Mouse (Mus musculus) liver, embryonic 16.5 days (tissue): ENCODE results near the gene Ndufa10. TPM values are rescaled to one million over a fixed set of nuclear protein-coding genes. Genes with fewer than 3 reads are reported as not detected.
A peak's percentile ranks its signal among the peaks of the same experiment; 100 is the strongest.
"Not testable (repeated sequence)": the region's sequence is repeated elsewhere in the genome, so short reads cannot be mapped to it uniquely, and the experiment has no call there.

Experiments
- ATAC-seq: fragments of 200-750 bp; cut with Nextera tagmentation; 2 replicates; pipeline ENCODE4 v1.8.0; 2017; ENCODE audit warnings: low read depth, mild to moderate bottlenecking, moderate number of reproducible peaks, moderate library complexity
- H3K27ac ChIP-seq: fragments of 300-500 bp; sonication (generic); 2 replicates; pipeline ENCODE4 v1.5.1; 2014; ENCODE audit warnings: mild to moderate bottlenecking, low read length
- H3K27me3 ChIP-seq: fragments of 300-500 bp; sonication (generic); 2 replicates; pipeline ENCODE4 v1.6.1; 2014; ENCODE audit warnings: low read depth, low read length, mixed read lengths; ENCODE audit not compliant: control insufficient read depth, insufficient read depth
- H3K36me3 ChIP-seq: fragments of 300-500 bp; sonication (generic); 2 replicates; pipeline ENCODE4 v1.6.1; 2014; ENCODE audit warnings: mild to moderate bottlenecking; ENCODE audit not compliant: control insufficient read depth, insufficient read depth
- H3K4me1 ChIP-seq: fragments of 300-500 bp; sonication (generic); 2 replicates; pipeline ENCODE4 v1.6.1; 2014; ENCODE audit warnings: low read depth, low read length, mixed read lengths; ENCODE audit not compliant: control insufficient read depth
- H3K4me2 ChIP-seq: fragments of 300-500 bp; sonication (generic); 2 replicates; pipeline ENCODE4 v1.6.1; 2014; ENCODE audit warnings: low read depth, low read length, mixed read lengths
- H3K4me3 ChIP-seq: fragments of 300-500 bp; sonication (generic); 2 replicates; pipeline ENCODE4 v1.5.1; 2014; ENCODE audit warnings: low read depth, mild to moderate bottlenecking, low read length
- H3K9ac ChIP-seq: fragments of 300-500 bp; sonication (generic); 2 replicates; pipeline ENCODE4 v1.6.1; 2014; ENCODE audit warnings: low read depth, low read length
- H3K9me3 ChIP-seq: fragments of 300-500 bp; sonication (generic); replicated peaks from 2 replicates; pipeline ENCODE4 v1.6.1; 2016; ENCODE audit warnings: low read length; ENCODE audit not compliant: control insufficient read depth
- WGBS: fragments of 180-500 bp; shearing (Covaris S2); extraction: QIAGEN DNeasy Blood & Tissue Kit; methylation state at CpG from one replicate; pipeline ENCODE4 v1.1.7; 2014; ENCODE audit not compliant: insufficient replicate concordance; 5-methylcytosine and 5-hydroxymethylcytosine counted together
- polyA plus RNA-seq: library from polyadenylated mRNA; unstranded; fragments of >200 nt; fragmentation: Nextera tagmentation; extraction: Ambion mirVana; gene quantifications from 2 replicates; pipeline ENCODE4 v1.2.1, GENCODE M21; 2015

Ndufa10 gene
- 137 and 143 TPM in 2 replicates for polyA plus RNA-seq

- Histone ChIP-seq H3K4me1 (peaks cover 9% of the 10 kb centered on the region), H3K27me3 (no peaks in the 10 kb centered on the region), H3K4me2 (peak within 1 kb of the TSS; percentile 92), H3K9me3 (no peaks in the 10 kb centered on the region), H3K27ac (peak within 1 kb of the TSS; percentile 64), H3K9ac (peak within 1 kb of the TSS; percentile 93), H3K36me3 (peaks cover 9% of the 10 kb centered on the region), H3K4me3 (peak within 1 kb of the TSS; percentile 95)
- under 1% methylated on average over 67 of the region's 67 CpGs for WGBS
- peak; percentile 90 for ATAC-seq
Measured at GRCm38 (mm10) chr1:92473165-92474041, at the start of gene Ndufa10. Gene Ndufa10, minus strand, starts transcription at chr1:92473860.

DNA sequence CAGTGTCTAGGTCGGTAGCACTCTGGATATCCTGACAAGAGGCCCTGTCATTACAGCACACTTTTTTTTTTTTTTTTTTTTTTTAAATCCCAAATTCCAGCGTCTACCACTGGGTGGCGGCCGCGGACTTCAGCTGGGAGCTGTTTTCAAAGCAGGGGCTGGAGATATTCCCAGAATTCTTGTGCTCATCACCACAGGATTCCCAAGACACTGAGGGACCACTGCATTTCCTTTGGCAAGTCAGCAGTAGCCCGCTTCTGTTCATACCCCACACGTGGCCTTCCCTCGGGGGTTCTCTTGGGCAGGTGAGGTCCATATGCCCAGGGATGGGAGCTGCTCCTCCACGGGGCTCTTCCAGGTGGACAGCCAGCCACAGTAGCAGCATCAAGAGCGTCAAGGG lies 47.7 kb upstream of the Ndufa10 start:
- WGBS: 13% methylated on average over 10 of the region's 10 CpGs
- Histone ChIP-seq H3K4me3 (no peak overlapping the region), H3K9me3 (no peaks in the 10 kb centered on the region), H3K27me3 (no peaks in the 10 kb centered on the region), H3K4me2 (no peak overlapping the region), H3K9ac (no peak overlapping the region), H3K27ac (no peak overlapping the region), H3K4me1 (no peaks in the 10 kb centered on the region), H3K36me3 (no peaks in the 10 kb centered on the region)
- no peak for ATAC-seq

DNA sequence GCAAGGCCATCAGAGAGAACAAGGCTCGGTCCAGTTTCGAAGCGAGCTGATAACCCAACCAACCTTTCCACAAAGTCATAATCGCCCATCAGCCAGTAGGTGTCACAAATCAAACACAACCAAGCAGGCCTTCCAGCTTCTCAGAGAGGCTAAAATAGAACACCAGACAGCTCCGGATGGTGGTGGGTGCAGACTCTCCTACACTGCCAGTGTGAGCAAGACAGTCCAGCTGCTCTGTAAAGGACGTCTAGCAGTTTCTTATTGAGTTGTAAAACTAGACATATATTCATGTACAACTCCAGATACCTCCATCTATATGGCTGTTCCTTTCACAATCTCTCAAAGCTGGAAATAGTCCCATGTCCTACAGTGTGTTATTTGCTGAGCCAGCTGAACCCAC lies 45.4 kb upstream of the Ndufa10 start:
- H3K9ac ChIP-seq: no peak overlapping the region
- no peak for ATAC-seq
- no peaks in the 10 kb centered on the region for H3K4me1 ChIP-seq
- no peaks in the 10 kb centered on the region for H3K36me3 ChIP-seq
- no peaks in the 10 kb centered on the region for H3K9me3 ChIP-seq
- WGBS: 60% methylated on average over 6 of the region's 6 CpGs
- no peak overlapping the region for H3K4me3 ChIP-seq
- H3K27me3 ChIP-seq: no peaks in the 10 kb centered on the region
- no peak overlapping the region for H3K4me2 ChIP-seq
- no peak overlapping the region for H3K27ac ChIP-seq

GRCm38 (mm10) chr1:92518561-92518960 lies 44.9 kb upstream of the Ndufa10 start, which contains the start of gene Olfr1414:
Gene Olfr1414, minus strand, starts transcription at chr1:92518661.
- H3K36me3 ChIP-seq: no peaks in the 10 kb centered on the region
- H3K4me1 ChIP-seq: no peaks in the 10 kb centered on the region
- no peaks in the 10 kb centered on the region for H3K27me3 ChIP-seq
- no peak within 1 kb of the TSS for H3K4me3 ChIP-seq
- no peak within 1 kb of the TSS for H3K4me2 ChIP-seq
- H3K9me3 ChIP-seq: no peaks in the 10 kb centered on the region
- no peak within 1 kb of the TSS for H3K9ac ChIP-seq
- ATAC-seq: no peak
- 53% methylated on average over 3 of the region's 3 CpGs for WGBS
- no peak within 1 kb of the TSS for H3K27ac ChIP-seq

DNA sequence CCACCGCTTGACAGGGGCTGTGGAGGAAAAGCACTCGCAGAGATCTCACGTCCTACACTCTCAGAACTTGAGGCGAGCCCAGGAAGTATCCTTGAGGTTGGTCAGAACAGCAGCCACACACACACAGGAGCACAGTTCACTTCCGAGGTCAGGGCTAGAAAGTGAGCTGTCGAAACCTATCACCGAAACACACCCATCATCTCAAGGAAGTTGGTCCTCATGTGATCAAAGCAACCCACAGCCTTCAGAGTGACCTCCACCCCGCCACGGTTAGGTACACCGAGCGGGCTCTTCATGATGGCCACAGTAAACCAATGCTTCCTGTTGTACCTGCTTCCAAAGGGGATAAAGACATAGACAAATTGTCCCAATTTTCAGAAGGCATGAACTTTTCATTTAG lies 41.7 kb upstream of the Ndufa10 start:
- Histone ChIP-seq H3K9me3 (no peaks in the 10 kb centered on the region), H3K4me2 (no peak overlapping the region), H3K4me1 (no peaks in the 10 kb centered on the region), H3K36me3 (no peaks in the 10 kb centered on the region), H3K27ac (no peak overlapping the region), H3K4me3 (no peak overlapping the region), H3K9ac (no peak overlapping the region), H3K27me3 (no peaks in the 10 kb centered on the region)
- 44% methylated on average over 11 of the region's 11 CpGs for WGBS
- no peak for ATAC-seq

DNA sequence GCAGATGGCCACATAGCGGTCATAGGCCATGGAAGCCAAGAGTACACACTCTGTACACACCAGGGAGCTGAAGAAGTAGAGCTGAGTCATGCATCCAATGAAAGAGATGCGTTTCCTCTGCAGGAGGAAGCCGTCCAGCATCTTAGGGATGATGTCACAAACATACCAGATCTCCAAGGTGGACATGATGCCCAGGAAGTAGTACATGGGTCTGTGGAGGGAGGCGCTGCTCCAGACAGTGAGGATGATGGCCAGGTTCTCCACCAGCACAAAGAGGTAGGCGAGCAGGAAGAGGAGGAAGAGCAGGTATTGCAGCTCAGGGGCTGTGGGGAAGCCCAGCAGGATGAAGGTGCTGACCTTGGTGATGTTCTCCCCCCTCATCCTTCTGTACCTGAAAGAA lies 38.0 kb upstream of the Ndufa10 start:
- not testable (repeated sequence) for H3K4me2 ChIP-seq, H3K27ac ChIP-seq, ATAC-seq, H3K27me3 ChIP-seq, H3K9ac ChIP-seq, H3K4me3 ChIP-seq, H3K4me1 ChIP-seq, H3K9me3 ChIP-seq, H3K36me3 ChIP-seq
- 62% methylated on average over 4 of the region's 5 CpGs for WGBS

- no peak within 1 kb of the TSS for H3K27ac ChIP-seq
- H3K9ac ChIP-seq: no peak within 1 kb of the TSS
- 63% methylated on average over 2 of the region's 2 CpGs for WGBS
- H3K4me2 ChIP-seq: no peak within 1 kb of the TSS
- no peaks in the 10 kb centered on the region for H3K36me3 ChIP-seq
- no peak for ATAC-seq
- no peaks in the 10 kb centered on the region for H3K9me3 ChIP-seq
- no peaks in the 10 kb centered on the region for H3K27me3 ChIP-seq
- H3K4me1 ChIP-seq: no peaks in the 10 kb centered on the region
- H3K4me3 ChIP-seq: no peak within 1 kb of the TSS
Measured at GRCm38 (mm10) chr1:92496001-92496400, 22.3 kb upstream of the Ndufa10 start, which contains the start of gene Olfr1415. Gene Olfr1415, minus strand, starts transcription at chr1:92496101.

GRCm38 (mm10) chr1:92485013-92485412 lies 11.4 kb upstream of the Ndufa10 start, which contains the start of gene Olfr1416:
Gene Olfr1416, minus strand, starts transcription at chr1:92485113.
- ATAC-seq: no peak
- no peaks in the 10 kb centered on the region for H3K4me1 ChIP-seq
- H3K36me3 ChIP-seq: no peaks in the 10 kb centered on the region
- no peaks in the 10 kb centered on the region for H3K9me3 ChIP-seq
- H3K9ac ChIP-seq: no peak within 1 kb of the TSS
- peaks cover 3% of the 10 kb centered on the region; the same call in 1 of the 2 replicates for H3K27me3 ChIP-seq
- H3K27ac ChIP-seq: no peak within 1 kb of the TSS
- H3K4me3 ChIP-seq: no peak within 1 kb of the TSS
- no peak within 1 kb of the TSS for H3K4me2 ChIP-seq

- Histone ChIP-seq H3K27me3 (no peaks in the 10 kb centered on the region), H3K27ac (peak overlapping the region; percentile 64), H3K4me2 (peak overlapping the region; percentile 92), H3K9me3 (no peaks in the 10 kb centered on the region), H3K4me3 (peak overlapping the region; percentile 95), H3K9ac (peak overlapping the region; percentile 93), H3K4me1 (peaks cover 9% of the 10 kb centered on the region), H3K36me3 (peaks cover 9% of the 10 kb centered on the region)
- WGBS: 4% methylated on average over 10 of the region's 10 CpGs
- ATAC-seq: peak; percentile 52
Measured at GRCm38 (mm10) chr1:92474066-92474578, 462 bp upstream of the Ndufa10 start.
